Mouse (Mus musculus): ENCODE data around the gene Slc25a1. TPM values are rescaled to one million over a fixed set of nuclear protein-coding genes. Genes with fewer than 3 reads are reported as not detected.

Gene Slc25a1
- total RNA-seq, 2 experiments from 2014 or later, result 0.84 to 9.9 TPM

Other genes starting within 250 kb of the Slc25a1 start
- 55.1 and 70.8 TPM in 2 replicates for gene Med15, start 195.3 kb downstream of the Slc25a1 start, total RNA-seq (2015; ENCODE audit: low replicate concordance)
- 57.3 and 60.2 TPM in 2 replicates for gene Med15, start 195.3 kb downstream of the Slc25a1 start, total RNA-seq (2017; ENCODE audit: low replicate concordance)
- gene Klhl22, start 168.6 kb downstream of the Slc25a1 start, total RNA-seq (2015; ENCODE audit: low replicate concordance), result 4.2 and 5.4 TPM in 2 replicates
- 3.7 and 3.9 TPM in 2 replicates for gene Klhl22, start 168.6 kb downstream of the Slc25a1 start, total RNA-seq (2017; ENCODE audit: low replicate concordance)
- gene Scarf2, start 130.9 kb downstream of the Slc25a1 start, total RNA-seq (2015; ENCODE audit: low replicate concordance), result 0.42 TPM in 1 of 2 replicates, not detected in the other
- gene Scarf2, start 130.9 kb downstream of the Slc25a1 start, total RNA-seq (2017; ENCODE audit: low replicate concordance), result not detected in 2 replicates
- gene B830017H08Rik, start 95.1 kb downstream of the Slc25a1 start, total RNA-seq (2015; ENCODE audit: low replicate concordance), result not detected in 2 replicates
- gene B830017H08Rik, start 95.1 kb downstream of the Slc25a1 start, total RNA-seq (2017; ENCODE audit: low replicate concordance), result not detected in 2 replicates
- gene Car15, start 89.9 kb downstream of the Slc25a1 start, total RNA-seq (2015; ENCODE audit: low replicate concordance), result 7.1 and 9.7 TPM in 2 replicates
- gene Car15, start 89.9 kb downstream of the Slc25a1 start, total RNA-seq (2017; ENCODE audit: low replicate concordance), result 4.6 and 9.5 TPM in 2 replicates
- gene Gm20518, start 36.5 kb downstream of the Slc25a1 start, total RNA-seq (2015; ENCODE audit: low replicate concordance), result 1.8 and 2.1 TPM in 2 replicates
- 1.0 TPM in 1 of 2 replicates, not detected in the other for gene Gm20518, start 36.5 kb downstream of the Slc25a1 start, total RNA-seq (2017; ENCODE audit: low replicate concordance)
- gene Tssk1, start 34.0 kb downstream of the Slc25a1 start, total RNA-seq (2015; ENCODE audit: low replicate concordance), result not detected in 2 replicates
- not detected in 2 replicates for gene Tssk1, start 34.0 kb downstream of the Slc25a1 start, total RNA-seq (2017; ENCODE audit: low replicate concordance)
- 21.4 and 38.9 TPM in 2 replicates for gene Dgcr2, start 29.7 kb downstream of the Slc25a1 start, total RNA-seq (2015; ENCODE audit: low replicate concordance)
- 41.7 and 42.7 TPM in 2 replicates for gene Dgcr2, start 29.7 kb downstream of the Slc25a1 start, total RNA-seq (2017; ENCODE audit: low replicate concordance)
- gene Tssk2, start 29.6 kb downstream of the Slc25a1 start, total RNA-seq (2015; ENCODE audit: low replicate concordance), result not detected in 2 replicates
- gene Tssk2, start 29.6 kb downstream of the Slc25a1 start, total RNA-seq (2017; ENCODE audit: low replicate concordance), result not detected in 2 replicates
- gene Ess2, start 16.9 kb downstream of the Slc25a1 start, total RNA-seq (2015; ENCODE audit: low replicate concordance), result 9.4 and 10.9 TPM in 2 replicates
- 9.6 and 27.5 TPM in 2 replicates for gene Ess2, start 16.9 kb downstream of the Slc25a1 start, total RNA-seq (2017; ENCODE audit: low replicate concordance)
- not detected in 2 replicates for gene Gsc2, start 13.2 kb downstream of the Slc25a1 start, total RNA-seq (2015; ENCODE audit: low replicate concordance)
- gene Gsc2, start 13.2 kb downstream of the Slc25a1 start, total RNA-seq (2017; ENCODE audit: low replicate concordance), result not detected in 2 replicates
- gene Vpreb2, start 52.2 kb upstream of the Slc25a1 start, total RNA-seq (2015; ENCODE audit: low replicate concordance), result 8.8 TPM in 1 of 2 replicates, not detected in the other
- gene Vpreb2, start 52.2 kb upstream of the Slc25a1 start, total RNA-seq (2017; ENCODE audit: low replicate concordance), result not detected in 2 replicates
- gene Dgcr6, start 124.6 kb upstream of the Slc25a1 start, total RNA-seq (2015; ENCODE audit: low replicate concordance), result 8.4 TPM in 1 of 2 replicates, not detected in the other
- gene Dgcr6, start 124.6 kb upstream of the Slc25a1 start, total RNA-seq (2017; ENCODE audit: low replicate concordance), result 2.1 TPM in 1 of 2 replicates, not detected in the other
- gene Prodh, start 162.0 kb upstream of the Slc25a1 start, total RNA-seq (2015; ENCODE audit: low replicate concordance), result not detected in 2 replicates
- gene Prodh, start 162.0 kb upstream of the Slc25a1 start, total RNA-seq (2017; ENCODE audit: low replicate concordance), result 3.4 and 5.0 TPM in 2 replicates
- 1.4 TPM in 1 of 2 replicates, not detected in the other for gene Rtn4r, start 199.4 kb upstream of the Slc25a1 start, total RNA-seq (2015; ENCODE audit: low replicate concordance)
- 1.6 TPM in 1 of 2 replicates, not detected in the other for gene Rtn4r, start 199.4 kb upstream of the Slc25a1 start, total RNA-seq (2017; ENCODE audit: low replicate concordance)

Data from erythroid progenitor cell, adult 5-6 weeks (primary cell).